Mouse (Mus musculus) liver, adult 2 months (tissue): ENCODE measurements around the gene Hmgcll1.

Experiments used
- CTCF ChIP-seq: fragments of 200-500 bp; IDR thresholded peaks from 2 replicates; pipeline ENCODE4 v1.5.1; 2011; ENCODE audit warnings: low read depth, low read length, control low read depth
- POLR2A ChIP-seq: fragments of 200-500 bp; IDR thresholded peaks from 2 replicates; pipeline ENCODE4 v1.6.1; 2011; ENCODE audit warnings: low read length, control low read depth; ENCODE audit not compliant: insufficient read depth; ENCODE audit errors: extremely low read depth

DNA sequence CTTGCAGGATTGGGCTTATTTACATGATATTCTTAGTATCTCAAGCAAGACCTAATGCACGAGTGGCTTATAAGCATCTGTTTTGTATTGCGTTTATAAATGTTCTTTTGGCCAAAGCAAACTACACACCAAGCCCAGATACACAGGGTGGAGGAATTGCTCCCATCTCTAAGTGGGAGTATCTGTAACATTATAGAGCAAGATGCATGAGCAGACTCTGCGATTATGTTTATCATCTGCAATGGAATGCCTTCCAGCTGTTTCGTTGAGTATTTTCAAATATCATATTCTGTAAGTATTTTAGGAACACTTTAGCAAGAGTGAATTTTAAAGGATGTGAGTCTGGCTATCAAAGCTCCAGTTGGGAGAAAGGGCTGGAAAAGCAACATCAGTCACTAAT lies 25.2 kb upstream of the Hmgcll1 start:
- TF ChIP-seq POLR2A (no peak), CTCF (no peak)
